Comparison of ENCODE assay signal across 15 mouse cellular contexts in genomic region chr3:154633091-154633490, GRCm38 (mm10). TPM values are rescaled to one million over a fixed set of nuclear protein-coding genes. Genes with fewer than 3 reads are reported as not detected.
"Had no signal": no experiment of that assay in that cellular context is flagged by ENCODE, and none has a peak within 500 bp of the region (broad histone marks: within the 10 kb centered on the region; RNA-seq: fewer than 3 reads in every experiment).

No protein-coding gene starts in this region.

- DNase-seq: gastrocnemius, adult 2 months; gastrocnemius, postnatal 10 days; gastrocnemius, postnatal 25 days; heart, adult 18-20 months; heart, postnatal 10 days; heart, postnatal 4 days; kidney, adult 18-20 months; kidney, adult 8-10 months; kidney, postnatal 10 days; kidney, postnatal 25 days; kidney, postnatal 4 days; layer of hippocampus, postnatal 36 days; liver; liver, embryonic 13.5 days had no signal

RNA-seq across cellular contexts. Expression of gene Erich3, which starts 30.6 kb away (rescaled TPM):
- total RNA-seq: gastrocnemius, postnatal 25 days; granulocyte monocyte progenitor cell, adult 5-6 weeks had no signal
